In the genomic region with DNA sequence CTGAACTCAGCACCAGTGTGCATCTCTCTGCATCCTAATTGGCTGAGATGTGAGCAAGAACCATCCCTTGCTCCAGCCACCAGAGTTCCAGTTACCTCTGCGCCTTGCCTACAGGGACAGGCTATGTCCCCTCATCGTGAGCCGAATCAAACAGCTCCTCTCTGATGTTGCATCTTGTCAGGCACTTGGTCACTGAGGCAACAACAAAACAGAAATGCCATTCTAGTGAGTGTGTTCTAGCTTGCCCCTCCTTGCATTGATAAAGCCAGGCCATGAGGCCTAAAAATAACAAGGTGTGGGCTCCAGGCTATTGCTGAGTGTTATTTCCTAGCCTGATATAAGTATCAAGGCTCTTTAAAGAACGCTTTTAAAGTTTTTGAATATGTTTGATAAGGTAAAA, we compare ENCODE assay signal across 27 mouse cellular contexts.
DNase-seq lines count a peak whose midpoint lies in the region; ATAC-seq lines count a peak whose summit lies in the region.
"Had no signal": no experiment of that assay in that cellular context is flagged by ENCODE, and none has a peak within 500 bp of the region (broad histone marks: within the 10 kb centered on the region; RNA-seq: fewer than 3 reads in every experiment).

No protein-coding gene starts in this region.

- no peak overlapping the region for H3K9ac ChIP-seq in heart, embryonic 11.5 days (ENCODE audit: low read depth, low read length)
- no peak overlapping the region for H3K9ac ChIP-seq in heart, embryonic 14.5 days (ENCODE audit: low read length)
- H3K9ac ChIP-seq: forebrain, embryonic 13.5 days; hindbrain, embryonic 14.5 days had no signal

- no peak overlapping the region for H3K4me3 ChIP-seq in heart, embryonic 11.5 days (ENCODE audit: low read depth, low read length)
- H3K4me3 ChIP-seq in heart, embryonic 14.5 days (ENCODE audit: control insufficient read depth in 1 of 2, insufficient read depth in 1 of 2, low read depth in 1 of 2, low read length in 2 of 2): no peak overlapping the region
- H3K4me3 ChIP-seq: forebrain, embryonic 10.5 days; forebrain, embryonic 13.5 days had no signal

- WGBS in heart, embryonic 11.5 days (ENCODE audit: insufficient replicate concordance): 50% methylated on average over 4 of the region's 4 CpGs
- 18% methylated on average over 4 of the region's 4 CpGs for WGBS in heart, embryonic 14.5 days

- H3K9me3 ChIP-seq in heart, embryonic 11.5 days (replicated peaks; ENCODE audit: control insufficient read depth, low read length): no peaks in the 10 kb centered on the region
- H3K9me3 ChIP-seq in heart, embryonic 14.5 days (ENCODE audit: control insufficient read depth, low read length): no peaks in the 10 kb centered on the region
- H3K9me3 ChIP-seq: forebrain, embryonic 10.5 days; forebrain, embryonic 13.5 days; G1E had no signal

- H3K4me2 ChIP-seq in heart, embryonic 11.5 days: no peak overlapping the region
- H3K4me2 ChIP-seq in heart, embryonic 14.5 days (ENCODE audit: low read length): no peak overlapping the region
- H3K4me2 ChIP-seq: forebrain, embryonic 13.5 days; hindbrain, embryonic 14.5 days had no signal

- no peaks in the 10 kb centered on the region for H3K36me3 ChIP-seq in heart, embryonic 11.5 days (ENCODE audit: control insufficient read depth, insufficient read depth, low read length)
- no peaks in the 10 kb centered on the region for H3K36me3 ChIP-seq in heart, embryonic 14.5 days (ENCODE audit: control insufficient read depth, insufficient read depth, low read length)
- H3K36me3 ChIP-seq: forebrain, embryonic 10.5 days had no signal

- intact Hi-C loops in heart, postnatal 10 days (cut with DNase I): no loop called here
- intact Hi-C loops in heart, postnatal 25 days (cut with DNase I): no loop called here
- intact Hi-C loops in heart, postnatal 36 days (cut with DNase I): no loop called here

- H3K27ac ChIP-seq in heart, embryonic 11.5 days (ENCODE audit: low read depth, low read length): peak overlapping the region; percentile 68; the same call in 1 of the 2 replicates
- peak overlapping the region; percentile 74 to 79 for H3K27ac ChIP-seq in heart, embryonic 14.5 days (replicated peaks in 1 of 2; ENCODE audit: control insufficient read depth in 1 of 2, insufficient read depth in 1 of 2, low read depth in 2 of 2, low read length in 2 of 2)
- H3K27ac ChIP-seq: forebrain, embryonic 10.5 days; forebrain, embryonic 13.5 days; hindbrain, embryonic 14.5 days; hindbrain, postnatal 0 days had no signal

- peaks cover 8% of the 10 kb centered on the region; the same call in 1 of the 2 replicates for H3K4me1 ChIP-seq in heart, embryonic 11.5 days (ENCODE audit: control insufficient read depth, insufficient read depth, low read length)
- H3K4me1 ChIP-seq in heart, embryonic 14.5 days (ENCODE audit: control insufficient read depth in 2 of 2, insufficient read depth in 2 of 2, low read length in 2 of 2): peaks cover 13 to 58% of the 10 kb centered on the region in 2 experiments
- H3K4me1 ChIP-seq: forebrain, embryonic 10.5 days had no signal

- DNase-seq in heart, adult 11 months: peak; percentile 83
- DNase-seq in heart, postnatal 10 days: no peak
- DNase-seq in heart, postnatal 25 days (ENCODE audit: low spot score): no peak
- DNase-seq in heart, postnatal 36 days: no peak
- no peak for DNase-seq in liver
- DNase-seq in gastrocnemius, postnatal 25 days: no peak
- DNase-seq: adrenal gland, postnatal 10 days; adrenal gland, postnatal 36 days; B cell, adult 2 months; cerebellum, adult 18-20 months; cerebellum, adult 9-10 months; cerebellum, postnatal 14 days; gastrocnemius, postnatal 10 days; kidney, adult 18-20 months; kidney, adult 9 months had no signal

- peak; percentile 52; the same call in 1 of the 2 replicates for ATAC-seq in heart, embryonic 11.5 days (replicated peaks; ENCODE audit: insufficient number of reproducible peaks, low FRiP score, low TSS enrichment)
- ATAC-seq in heart, embryonic 14.5 days (ENCODE audit: insufficient number of reproducible peaks, insufficient read depth, low FRiP score, low read depth): peak; percentile 41
- ATAC-seq: forebrain, embryonic 13.5 days; forebrain, embryonic 16.5 days; hindbrain, postnatal 0 days; inflammation-experienced regulatory T-cells, adult 6 months; intestine, embryonic 16.5 days; Patski had no signal

- H3K27me3 ChIP-seq in heart, embryonic 11.5 days (ENCODE audit: control insufficient read depth, insufficient read depth, low read length): no peaks in the 10 kb centered on the region
- no peaks in the 10 kb centered on the region for H3K27me3 ChIP-seq in heart, embryonic 14.5 days (ENCODE audit: control insufficient read depth, insufficient read depth, low read length)
- H3K27me3 ChIP-seq: CH12.LX; forebrain, embryonic 13.5 days; Patski had no signal
